Mouse (Mus musculus): ENCODE measurements at regions not wholly inside any gene's neighbourhood (a gene's known extent, or its start where the extent isn't known, plus 50 kb on each side); places are given as distances from the start of the nearest gene placed in this dataset.

DNA sequence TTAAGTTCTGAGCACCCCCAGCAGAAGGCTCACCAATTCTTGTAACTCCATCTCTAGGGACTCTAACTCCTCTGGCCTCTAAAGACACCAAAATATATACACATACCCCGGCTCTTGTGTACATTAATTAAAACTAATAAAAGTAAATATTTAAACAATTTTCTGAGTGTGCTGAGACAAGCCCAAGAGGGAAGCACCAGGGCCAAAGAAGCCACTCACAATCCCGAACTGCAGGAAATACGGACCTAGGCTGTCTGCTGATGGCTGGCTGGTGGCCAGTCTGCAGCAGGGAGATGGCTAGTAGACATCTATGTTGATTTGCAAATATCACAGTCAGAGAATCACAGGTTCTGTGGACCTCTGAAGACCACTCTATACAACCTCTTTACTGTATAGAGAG is 113.6 kb upstream of the Ntf3 start:
- no peak for TF ChIP-seq CTCF (IDR thresholded peaks at IDR 0.05; ENCODE audit: low read depth)
- TF ChIP-seq EP300 (IDR thresholded peaks at IDR 0.05; ENCODE audit: low read depth), result no peak

Data from liver, embryonic 14.5 days (tissue).